Mouse (Mus musculus) CH12.LX (cell line): ENCODE measurements around the gene Nos1. TPM values are rescaled to one million over a fixed set of nuclear protein-coding genes. Genes with fewer than 3 reads are reported as not detected.

Source experiments
- DNase-seq: peaks from one replicate; pipeline ENCODE4 v3.0.0-alpha.2; 2013; ENCODE audit errors: extremely low read depth
- H3K27ac ChIP-seq: 2 replicates; pipeline ENCODE4 v1.5.1; 2012; ENCODE audit warnings: low read depth, mild to moderate bottlenecking, control low read depth, moderate library complexity; ENCODE audit not compliant: insufficient read depth
- H3K27me3 ChIP-seq: replicated peaks from 2 replicates; pipeline ENCODE3; 2012; ENCODE audit warnings: inconsistent platforms
- H3K36me3 ChIP-seq, 2 experiments: replicated peaks in 1 of 2; 2 replicates each; pipeline versions ENCODE3 to v1.6.1; 2012; ENCODE audit warnings: inconsistent platforms in 1 of 2, low read length in 1 of 2, mild to moderate bottlenecking in 1 of 2, mixed read lengths in 1 of 2, moderate library complexity in 1 of 2; ENCODE audit not compliant: control insufficient read depth in 1 of 2, insufficient read depth in 1 of 2
- H3K4me1 ChIP-seq, 2 experiments: 2 replicates each; pipeline ENCODE4 v1.6.1; 2012; ENCODE audit warnings: inconsistent platforms in 1 of 2, moderate library complexity in 1 of 2; ENCODE audit not compliant: insufficient read depth in 2 of 2, control insufficient read depth in 1 of 2
- H3K4me2 ChIP-seq: 2 replicates; pipeline ENCODE4 v1.6.1; 2012; ENCODE audit warnings: low read depth, mild to moderate bottlenecking, control low read depth; ENCODE audit not compliant: poor library complexity, insufficient read depth, severe bottlenecking
- H3K4me3 ChIP-seq, 3 experiments: fragments of 150-350 bp in 1 of 3; sonication (generic) in 1 of 3; replicated peaks in 1 of 3; 2 replicates each; pipeline versions ENCODE3 to v1.5.1; 2011 to 2012; ENCODE audit warnings: low read depth in 2 of 3, low read length in 2 of 3, mild to moderate bottlenecking in 2 of 3, moderate library complexity in 2 of 3, control low read depth in 1 of 3, improper control_type of control experiment in 1 of 3, inconsistent platforms in 1 of 3, mixed read lengths in 1 of 3; ENCODE audit not compliant: poor library complexity in 1 of 3
- H3K79me2 ChIP-seq: replicated peaks from 2 replicates; pipeline ENCODE4 v1.6.1; 2012; ENCODE audit warnings: mild to moderate bottlenecking, moderate library complexity; ENCODE audit not compliant: control insufficient read depth, poor library complexity, insufficient read depth, severe bottlenecking; ENCODE audit errors: extremely low read depth
- H3K9ac ChIP-seq: 2 replicates; pipeline ENCODE4 v1.6.1; 2012; ENCODE audit warnings: low read depth, mild to moderate bottlenecking, control low read depth, moderate library complexity; ENCODE audit not compliant: insufficient read depth
- H3K9me3 ChIP-seq: replicated peaks from 2 replicates; pipeline ENCODE3; 2012; ENCODE audit warnings: low read length, inconsistent platforms, mixed read lengths
- CHD1 ChIP-seq: IDR thresholded peaks from 2 replicates; pipeline ENCODE4 v1.6.1; 2012; ENCODE audit warnings: low read depth, low read length, improper control_type of control experiment, inconsistent platforms
- EP300 ChIP-seq: IDR thresholded peaks from 2 replicates; pipeline ENCODE4 v1.6.1; 2011; ENCODE audit warnings: low read length, improper control_type of control experiment
- ETS1 ChIP-seq: conservative IDR thresholded peaks from 2 replicates; pipeline ENCODE4 v1.6.1; 2012; ENCODE audit warnings: low read depth, mild to moderate bottlenecking, inconsistent platforms, low read length, improper control_type of control experiment, moderate library complexity
- IRF4 ChIP-seq: IDR thresholded peaks from 2 replicates; pipeline ENCODE4 v1.6.1; 2014; ENCODE audit warnings: low read depth, mild to moderate bottlenecking, inconsistent platforms, low read length, improper control_type of control experiment
- JUN ChIP-seq: IDR thresholded peaks from 2 replicates; pipeline ENCODE4 v1.6.1; 2011; ENCODE audit warnings: low read depth, mild to moderate bottlenecking, low read length, improper control_type of control experiment, moderate library complexity; ENCODE audit not compliant: insufficient read depth
- KAT2A ChIP-seq: IDR thresholded peaks from 2 replicates; pipeline ENCODE4 v1.6.1; 2012; ENCODE audit warnings: low read length, improper control_type of control experiment, inconsistent platforms; ENCODE audit not compliant: insufficient replicate concordance
- MAFK ChIP-seq: IDR thresholded peaks from 2 replicates; pipeline ENCODE4 v1.6.1; 2011; ENCODE audit warnings: low read length, improper control_type of control experiment; ENCODE audit not compliant: insufficient replicate concordance
- MEF2A ChIP-seq: IDR thresholded peaks from 2 replicates; pipeline ENCODE4 v1.6.1; 2014; ENCODE audit warnings: low read depth, mild to moderate bottlenecking, inconsistent platforms, low read length, improper control_type of control experiment, borderline replicate concordance
- NELFE ChIP-seq: IDR thresholded peaks from 2 replicates; pipeline ENCODE4 v1.6.1; 2011; ENCODE audit warnings: low read depth, low read length, improper control_type of control experiment
- PAX5 ChIP-seq: IDR thresholded peaks from 2 replicates; pipeline ENCODE4 v1.6.1; 2012; ENCODE audit warnings: low read length, inconsistent platforms, mixed read lengths
- POLR2AphosphoS2 ChIP-seq: IDR thresholded peaks from 2 replicates; pipeline ENCODE4 v1.6.1; 2011; ENCODE audit warnings: low read depth, low read length, improper control_type of control experiment
- RAD21 ChIP-seq: IDR thresholded peaks from 2 replicates; pipeline ENCODE4 v1.6.1; 2011; ENCODE audit warnings: low read depth, mild to moderate bottlenecking, low read length, improper control_type of control experiment, moderate library complexity
- SMC3 ChIP-seq: IDR thresholded peaks from 2 replicates; pipeline ENCODE4 v1.6.1; 2011; ENCODE audit warnings: low read depth, low read length, improper control_type of control experiment
- TCF12 ChIP-seq: IDR thresholded peaks from 2 replicates; pipeline ENCODE4 v1.6.1; 2014; ENCODE audit warnings: low read depth, mild to moderate bottlenecking, inconsistent platforms, low read length, improper control_type of control experiment
- UBTF ChIP-seq: IDR thresholded peaks from 2 replicates; pipeline ENCODE4 v1.6.1; 2012; ENCODE audit warnings: low read depth, mild to moderate bottlenecking, inconsistent platforms, low read length, improper control_type of control experiment, moderate library complexity
- USF2 ChIP-seq: conservative IDR thresholded peaks from 2 replicates; pipeline ENCODE4 v1.6.1; 2011; ENCODE audit warnings: low read depth, low read length, improper control_type of control experiment
- ZC3H11A ChIP-seq: IDR thresholded peaks from 2 replicates; pipeline ENCODE4 v1.6.1; 2012; ENCODE audit warnings: low read depth, mild to moderate bottlenecking, inconsistent platforms, low read length, improper control_type of control experiment
- ZMIZ1 ChIP-seq: IDR thresholded peaks from 2 replicates; pipeline ENCODE4 v1.6.1; 2012; ENCODE audit warnings: low read depth, mild to moderate bottlenecking, inconsistent platforms, low read length, improper control_type of control experiment
- dilution Hi-C: fragments of 300-500 bp; cut with MboI; formaldehyde crosslinking; loops from 2 replicates; pipeline ENCODE4 v1.14.3; 2020; ENCODE audit warnings: low sequenced_read_pairs; ENCODE audit not compliant: extremely low pct_unique_long_range_greater_than_20kb, extremely low pct_ligation_motif_present
- in situ Hi-C: fragments of 300-500 bp; cut with MboI; formaldehyde crosslinking; loops from 3 replicates; pipeline ENCODE4 v1.14.3; 2019; ENCODE audit warnings: low sequenced_read_pairs, low pct_ligation_motif_present, low pct_unique_long_range_greater_than_20kb, mixed read lengths
- polyA plus RNA-seq: library from polyadenylated mRNA; unstranded; fragments of >175 nt; gene quantifications from 2 replicates; pipeline ENCODE4 v1.2.1, GENCODE M21; 2012; ENCODE audit warnings: low read depth; ENCODE audit not compliant: insufficient read length
- total RNA-seq, 2 experiments: library from RNA; depleted of rRNA; stranded (reverse); fragments of 300-350 nt in 1 of 2; fragments of >200 nt in 1 of 2; gene quantifications; 2 replicates each; pipeline ENCODE4 v1.2.3; 2012 to 2014

Nos1 gene
- total and polyA plus RNA-seq, 3 experiments, result 2.4 to 17.0 (median 5.6) TPM

GRCm38 (mm10) chr5:117888946-117889345 is 108.1 kb downstream of the Nos1 start:
- dilution Hi-C loops (no loop called here), in situ Hi-C loops (no loop called here)
- Histone ChIP-seq H3K4me3 (no peak overlapping the region), H3K36me3 (no peaks in the 10 kb centered on the region), H3K4me1 (peaks cover 11 to 61% of the 10 kb centered on the region in 2 experiments; a peak in 3 of 4 replicates), H3K27ac (no peak overlapping the region), H3K27me3 (no peaks in the 10 kb centered on the region), H3K4me2 (no peak overlapping the region), H3K9me3 (no peaks in the 10 kb centered on the region), H3K9ac (no peak overlapping the region), H3K79me2 (no peaks in the 10 kb centered on the region)
- TF ChIP-seq CHD1, result no peak
- TF ChIP-seq UBTF, result no peak
- no peak for TF ChIP-seq PAX5
- no peak for TF ChIP-seq NELFE
- TF ChIP-seq SMC3, result no peak
- no peak for TF ChIP-seq EP300
- no peak for TF ChIP-seq POLR2AphosphoS2
- TF ChIP-seq MAFK, result no peak
- no peak for DNase-seq

GRCm38 (mm10) chr5:117889571-117889970 is 108.7 kb downstream of the Nos1 start:
- Histone ChIP-seq H3K4me2 (no peak overlapping the region), H3K27ac (no peak overlapping the region), H3K79me2 (no peaks in the 10 kb centered on the region), H3K4me1 (peaks cover 8 to 54% of the 10 kb centered on the region in 2 experiments; a peak in 3 of 4 replicates), H3K9ac (no peak overlapping the region), H3K27me3 (no peaks in the 10 kb centered on the region), H3K36me3 (no peaks in the 10 kb centered on the region), H3K4me3 (no peak overlapping the region), H3K9me3 (no peaks in the 10 kb centered on the region)
- DNase-seq, result no peak
- no peak for TF ChIP-seq MAFK
- TF ChIP-seq ETS1, result no peak
- TF ChIP-seq ZC3H11A, result no peak
- no peak for TF ChIP-seq USF2
- TF ChIP-seq RAD21, result no peak
- TF ChIP-seq MEF2A, result no peak
- TF ChIP-seq IRF4, result no peak
- no peak for TF ChIP-seq ZMIZ1
- no peak for TF ChIP-seq SMC3
- no peak for TF ChIP-seq KAT2A
- no peak for TF ChIP-seq PAX5
- TF ChIP-seq TCF12, result no peak
- no peak for TF ChIP-seq JUN
- in situ Hi-C loops, result no loop called here
- dilution Hi-C loops, result no loop called here
